Mouse (Mus musculus) small intestine, adult 2 months (tissue): ENCODE results near the gene 5730596B20Rik. TPM values are rescaled to one million over a fixed set of nuclear protein-coding genes. Genes with fewer than 3 reads are reported as not detected.

Source experiments
- H3K27ac ChIP-seq: fragments of 200-500 bp; 2 replicates; pipeline ENCODE4 v1.5.1; 2012; ENCODE audit warnings: low read depth, low read length, control low read depth, inconsistent platforms; ENCODE audit not compliant: insufficient read depth
- H3K27me3 ChIP-seq: fragments of 200-500 bp; 2 replicates; pipeline ENCODE4 v1.6.1; 2012; ENCODE audit warnings: mild to moderate bottlenecking, moderate library complexity, low read length, inconsistent platforms; ENCODE audit not compliant: control insufficient read depth, insufficient read depth
- H3K36me3 ChIP-seq: fragments of 200-500 bp; 2 replicates; pipeline ENCODE4 v1.6.1; 2012; ENCODE audit warnings: mild to moderate bottlenecking, low read length, control low read depth, inconsistent platforms; ENCODE audit not compliant: control insufficient read depth, insufficient read depth
- H3K4me1 ChIP-seq: fragments of 200-500 bp; 2 replicates; pipeline ENCODE4 v1.6.1; 2012; ENCODE audit warnings: low read length, inconsistent platforms, mixed read lengths; ENCODE audit not compliant: control insufficient read depth, insufficient read depth, insufficient read length
- H3K4me3 ChIP-seq: fragments of 200-500 bp; 2 replicates; pipeline ENCODE4 v1.5.1; 2012; ENCODE audit warnings: low read depth, mild to moderate bottlenecking, control low read depth, inconsistent platforms, low read length, moderate library complexity
- CTCF ChIP-seq: fragments of 200-500 bp; IDR thresholded peaks from 2 replicates; pipeline ENCODE4 v1.5.1; 2012; ENCODE audit warnings: low read depth, mild to moderate bottlenecking, control low read depth, inconsistent platforms, low read length, moderate library complexity, mixed read lengths; ENCODE audit not compliant: insufficient replicate concordance, insufficient read length; ENCODE audit errors: extremely low read depth
- POLR2A ChIP-seq: fragments of 200-500 bp; IDR thresholded peaks from 2 replicates; pipeline ENCODE4 v1.6.1; 2012; ENCODE audit warnings: low read depth, mild to moderate bottlenecking, control low read depth, inconsistent platforms, low read length, moderate library complexity
- WGBS: fragments of 180-500 bp; shearing (Covaris S2); methylation state at CpG from one replicate; pipeline ENCODE4 v1.1.7; 2018; 5-methylcytosine and 5-hydroxymethylcytosine counted together
- polyA plus RNA-seq: library from polyadenylated mRNA; depleted of rRNA; stranded (reverse); fragments of >200 nt; gene quantifications from 2 replicates; pipeline ENCODE4 v1.2.3, GENCODE M21; 2012

Gene 5730596B20Rik
- polyA plus RNA-seq, 1 experiment = not detected

GRCm38 (mm10) chr6:52166431-52167077, 10.7 kb upstream of the 5730596B20Rik start:
- Histone ChIP-seq H3K4me3 (peak overlapping the region; percentile 2; the same call in 1 of the 2 replicates), H3K4me1 (peaks cover 7% of the 10 kb centered on the region; the same call in 1 of the 2 replicates), H3K27ac (peak overlapping the region; percentile 52; the same call in 1 of the 2 replicates), H3K27me3 (peaks cover 25% of the 10 kb centered on the region), H3K36me3 (no peaks in the 10 kb centered on the region)
- WGBS = 67% methylated on average over 4 of the region's 4 CpGs
- no peak for TF ChIP-seq CTCF
- TF ChIP-seq POLR2A = no peak

DNA sequence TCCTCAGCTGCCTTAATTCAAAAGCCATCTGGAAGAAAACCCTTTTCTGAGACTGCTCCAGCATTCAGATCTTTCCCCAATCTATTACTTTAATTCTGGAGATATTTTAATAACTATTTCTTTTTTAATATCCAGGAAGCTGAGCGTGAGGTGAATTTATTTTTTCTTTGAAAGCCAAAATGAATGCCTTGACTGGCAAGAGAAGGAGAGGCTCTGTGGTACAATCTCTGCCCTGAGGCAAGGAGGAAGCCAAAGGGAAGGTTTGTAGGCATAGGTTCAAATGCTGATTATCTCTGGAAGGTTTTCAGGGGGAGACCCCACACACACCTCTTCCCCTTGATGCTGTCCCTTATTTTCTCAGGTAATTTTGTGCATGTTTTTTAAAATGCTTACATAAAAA, 10.1 kb upstream of the 5730596B20Rik start:
- TF ChIP-seq POLR2A (no peak), CTCF (no peak)
- WGBS = 73% methylated on average over 1 of the region's 1 CpGs
- Histone ChIP-seq H3K27ac (peak overlapping the region; percentile 52; the same call in 1 of the 2 replicates), H3K4me3 (no peak overlapping the region), H3K27me3 (peaks cover 31% of the 10 kb centered on the region), H3K4me1 (peaks cover 7% of the 10 kb centered on the region; the same call in 1 of the 2 replicates), H3K36me3 (no peaks in the 10 kb centered on the region)

DNA sequence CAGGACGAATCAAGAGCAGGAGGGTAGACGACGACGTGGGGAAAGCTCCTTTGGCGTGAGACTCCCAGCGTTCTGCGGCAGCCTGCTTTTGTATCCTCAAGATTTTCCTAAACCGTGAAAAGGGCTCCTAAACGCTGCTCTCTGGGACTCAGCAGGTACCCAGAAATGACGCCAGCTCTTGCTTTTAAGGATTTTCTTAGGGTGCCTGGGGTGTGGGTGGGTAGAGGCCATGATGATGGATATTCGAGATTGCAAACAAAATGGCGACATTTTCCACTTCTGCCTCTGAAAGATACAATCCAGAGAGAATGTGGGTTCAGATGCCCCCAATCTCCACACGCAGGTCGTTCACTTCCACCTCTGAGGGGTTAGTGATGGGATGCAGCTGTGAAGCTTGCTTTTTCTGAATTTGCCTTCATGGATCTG, 9.5 kb upstream of the 5730596B20Rik start:
- Histone ChIP-seq H3K27ac (peak overlapping the region; percentile 6), H3K27me3 (peaks cover 32% of the 10 kb centered on the region), H3K4me1 (peaks cover 10% of the 10 kb centered on the region; the same call in 1 of the 2 replicates), H3K36me3 (no peaks in the 10 kb centered on the region), H3K4me3 (peak overlapping the region; percentile 10; the same call in 1 of the 2 replicates)
- TF ChIP-seq CTCF = no peak
- TF ChIP-seq POLR2A = no peak
- WGBS = 78% methylated on average over 14 of the region's 14 CpGs

GRCm38 (mm10) chr6:52168191-52169055, 8.9 kb upstream of the 5730596B20Rik start:
- Histone ChIP-seq H3K36me3 (no peaks in the 10 kb centered on the region), H3K27me3 (peaks cover 36% of the 10 kb centered on the region), H3K27ac (peak overlapping the region; percentile 28), H3K4me3 (peak overlapping the region; percentile 41), H3K4me1 (peaks cover 10% of the 10 kb centered on the region; the same call in 1 of the 2 replicates)
- TF ChIP-seq CTCF (no peak), POLR2A (no peak)
- 75% methylated on average over 42 of the region's 42 CpGs for WGBS

DNA sequence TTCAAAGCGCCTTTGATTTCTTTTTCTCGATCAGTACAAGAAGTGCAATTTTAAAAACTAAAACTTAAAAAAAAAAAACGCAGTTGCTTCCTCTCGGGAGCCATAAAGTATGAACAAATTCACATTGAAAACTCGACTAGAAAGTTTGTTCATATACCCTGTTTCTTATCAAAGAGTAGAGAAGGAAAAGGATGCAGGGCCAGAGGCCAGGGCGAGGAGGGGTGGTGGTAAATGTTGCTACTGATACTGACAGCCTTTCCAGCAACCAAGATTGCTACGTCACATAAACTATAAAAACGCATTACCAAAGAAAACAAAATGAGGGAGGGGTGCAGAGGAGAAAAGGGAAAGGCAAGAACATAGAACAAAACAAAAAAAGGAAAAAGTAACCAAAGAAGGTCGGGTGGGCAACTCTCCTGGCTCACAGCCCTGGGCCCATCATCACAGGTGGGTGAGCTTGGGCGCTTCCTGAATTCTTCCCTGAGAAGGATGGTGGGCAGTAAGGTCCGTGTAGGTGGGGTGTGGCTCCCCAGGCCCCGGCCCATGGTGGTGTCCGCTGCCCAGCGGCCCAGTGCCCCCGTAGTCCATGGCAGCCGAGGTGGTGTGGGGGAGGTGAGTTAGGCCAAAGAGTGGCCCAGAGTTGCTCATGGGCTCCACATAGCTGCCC, 7.7 kb upstream of the 5730596B20Rik start:
- Histone ChIP-seq H3K4me1 (peaks cover 10% of the 10 kb centered on the region; the same call in 1 of the 2 replicates), H3K27me3 (peaks cover 29% of the 10 kb centered on the region; the same call in 1 of the 2 replicates), H3K36me3 (no peaks in the 10 kb centered on the region), H3K4me3 (0 out of 2 replicates have a peak overlapping the region, but pooled peaks have one; percentile 30), H3K27ac (peak overlapping the region; percentile 67)
- no peak for TF ChIP-seq POLR2A
- TF ChIP-seq CTCF = no peak
- 72% methylated on average over 16 of the region's 16 CpGs for WGBS

GRCm38 (mm10) chr6:52170166-52170897, 7.0 kb upstream of the 5730596B20Rik start:
- H3K4me3 ChIP-seq = peak overlapping the region; percentile 30
- 74% methylated on average over 40 of the region's 40 CpGs for WGBS
- no peaks in the 10 kb centered on the region for H3K36me3 ChIP-seq

More at GRCm38 (mm10) chr6:52170166-52170897, 7.0 kb upstream of the 5730596B20Rik start:
- peak overlapping the region; percentile 67 for H3K27ac ChIP-seq
- H3K27me3 ChIP-seq = peaks cover 35% of the 10 kb centered on the region
- TF ChIP-seq POLR2A (no peak), CTCF (no peak)
- H3K4me1 ChIP-seq = peaks cover 10% of the 10 kb centered on the region; the same call in 1 of the 2 replicates
